ENCODE assay signal across 8 mouse cellular contexts in genomic region chr10:67548877-67549731, GRCm38 (mm10). TPM values are rescaled to one million over a fixed set of nuclear protein-coding genes. Genes with fewer than 3 reads are reported as not detected.
DNase-seq lines count a peak whose midpoint lies in the region; ATAC-seq and TF ChIP-seq lines count a peak whose summit lies in the region.

Gene Ado (minus strand): TSS chr10:67548955.

- H3K27ac ChIP-seq in hindbrain, embryonic 10.5 days, result peak within 1 kb of the TSS; percentile 98
- peak within 1 kb of the TSS; percentile 94 for H3K27ac ChIP-seq in lung, postnatal 0 days (ENCODE audit: low read length)

- TF ChIP-seq EP300 in lung, postnatal 0 days (IDR thresholded peaks at IDR 0.05), result peak; percentile 30; the same call in 1 of the 2 replicates

- DNase-seq in MEL-GATA-1-ER (ENCODE audit: extremely low read depth, low read depth), result peak; percentile 76
- DNase-seq in cerebellum, adult 8-10 months, result peak; percentile 96
- DNase-seq in hindbrain, embryonic 10.5 days (ENCODE audit: low spot score), result peak; percentile 92
- peak; percentile 95 for DNase-seq in layer of hippocampus, adult 9-11 months
- peak; percentile 94 for DNase-seq in lung, postnatal 0 days (ENCODE audit: low spot score)
- peak; percentile 80 for DNase-seq in ovary, postnatal 14 days (ENCODE audit: low spot score)
- DNase-seq in thymus, postnatal 14 days, result peak; percentile 85

- H3K9me3 ChIP-seq in hindbrain, embryonic 10.5 days, result no peaks in the 10 kb centered on the region
- H3K9me3 ChIP-seq in lung, postnatal 0 days (ENCODE audit: low read length), result no peaks in the 10 kb centered on the region

- TF ChIP-seq CTCF in lung, postnatal 0 days (IDR thresholded peaks at IDR 0.05), result peak; percentile 56

- ATAC-seq in frontal cortex, adult (ENCODE audit: low TSS enrichment), result peak; percentile 94
- peak; percentile 94 for ATAC-seq in lung, postnatal 0 days

- no peaks in the 10 kb centered on the region for H3K27me3 ChIP-seq in hindbrain, embryonic 10.5 days (ENCODE audit: insufficient read depth, poor library complexity, severe bottlenecking)
- no peaks in the 10 kb centered on the region for H3K27me3 ChIP-seq in lung, postnatal 0 days (replicated peaks; ENCODE audit: insufficient read depth, low read length)

- peak within 1 kb of the TSS; percentile 97 for H3K4me2 ChIP-seq in lung, postnatal 0 days (replicated peaks; ENCODE audit: low read depth, low read length)

- peaks cover 51% of the 10 kb centered on the region for H3K4me1 ChIP-seq in hindbrain, embryonic 10.5 days (replicated peaks)
- H3K4me1 ChIP-seq in lung, postnatal 0 days (ENCODE audit: insufficient read depth, low read depth, low read length), result peaks cover 9% of the 10 kb centered on the region

- H3K36me3 ChIP-seq in hindbrain, embryonic 10.5 days, result peaks cover 11% of the 10 kb centered on the region; the same call in 1 of the 2 replicates
- no peaks in the 10 kb centered on the region for H3K36me3 ChIP-seq in lung, postnatal 0 days (ENCODE audit: insufficient read depth, low read length)

- H3K9ac ChIP-seq in lung, postnatal 0 days (replicated peaks; ENCODE audit: low read depth), result peak within 1 kb of the TSS; percentile 76

- under 1% methylated on average over 76 of the region's 79 CpGs for WGBS in hindbrain, embryonic 10.5 days
- WGBS in lung, postnatal 0 days, result under 1% methylated on average over 73 of the region's 79 CpGs

- H3K4me3 ChIP-seq in hindbrain, embryonic 10.5 days, result peak within 1 kb of the TSS; percentile 94
- peak within 1 kb of the TSS; percentile 84 for H3K4me3 ChIP-seq in lung, postnatal 0 days (ENCODE audit: low read depth, low read length)

RNA-seq across cellular contexts. Expression of gene Ado, which starts in this region (rescaled TPM):
- 69.4 and 80.9 TPM in 2 replicates for polyA plus RNA-seq in hindbrain, embryonic 10.5 days (2016; fragmentation: Nextera tagmentation; extraction: Ambion mirVana)
- 27.9 and 31.8 TPM in 2 replicates for polyA plus RNA-seq in lung, postnatal 0 days (2015; fragmentation: Nextera tagmentation; extraction: Ambion mirVana)

Comparison
In these comparisons a context has a peak if more than half of its experiments do, and no peak if none do; other contexts are left out.
1. Peak in every context shown above with its lines: DNase-seq, ATAC-seq, H3K4me3 ChIP-seq and H3K27ac ChIP-seq.